Mouse (Mus musculus) liver, postnatal 0 days (tissue): ENCODE results near the gene Pif1.

Experiments
- CTCF ChIP-seq: sonication (generic); IDR thresholded peaks from 2 replicates; pipeline ENCODE4 v1.5.1; 2016; ENCODE audit warnings: antibody characterized with exemption, low read depth
- EP300 ChIP-seq: IDR thresholded peaks from 2 replicates; pipeline ENCODE4 v1.6.1; 2016; ENCODE audit warnings: antibody characterized with exemption, low read depth, mild to moderate bottlenecking

GRCm38 (mm10) chr9:65555621-65556020, 31.3 kb upstream of the Pif1 start:
- no peak for TF ChIP-seq CTCF
- no peak for TF ChIP-seq EP300
